Mouse (Mus musculus) kidney, embryonic 16.5 days (tissue): ENCODE measurements around the gene 1700123O20Rik. TPM values are rescaled to one million over a fixed set of nuclear protein-coding genes. Genes with fewer than 3 reads are reported as not detected.

Source experiments
- ATAC-seq: fragments of 200-750 bp; cut with Nextera tagmentation; 2 replicates; pipeline ENCODE4 v1.8.0; 2017; ENCODE audit warnings: moderate TSS enrichment; ENCODE audit not compliant: low FRiP score, low TSS enrichment
- H3K27ac ChIP-seq: fragments of 300-500 bp; sonication (generic); 2 replicates; pipeline ENCODE4 v1.5.1; 2014; ENCODE audit warnings: low read length
- H3K27me3 ChIP-seq: fragments of 300-500 bp; sonication (generic); 2 replicates; pipeline ENCODE4 v1.6.1; 2014; ENCODE audit warnings: low read length, control low read depth, mixed read lengths; ENCODE audit not compliant: insufficient read depth
- H3K36me3 ChIP-seq: fragments of 300-500 bp; sonication (generic); 2 replicates; pipeline ENCODE4 v1.6.1; 2014; ENCODE audit warnings: low read length, control low read depth, mixed read lengths; ENCODE audit not compliant: insufficient read depth
- H3K4me1 ChIP-seq: fragments of 300-500 bp; sonication (generic); 2 replicates; pipeline ENCODE4 v1.6.1; 2014; ENCODE audit warnings: low read length, control low read depth, mixed read lengths; ENCODE audit not compliant: insufficient read depth
- H3K4me2 ChIP-seq: fragments of 300-500 bp; sonication (generic); replicated peaks from 2 replicates; pipeline ENCODE4 v1.6.1; 2014; ENCODE audit warnings: low read depth, low read length
- H3K4me3 ChIP-seq: fragments of 300-500 bp; sonication (generic); 2 replicates; pipeline ENCODE4 v1.5.1; 2014; ENCODE audit warnings: mild to moderate bottlenecking, low read length
- H3K9ac ChIP-seq: fragments of 300-500 bp; sonication (generic); replicated peaks from 2 replicates; pipeline ENCODE4 v1.6.1; 2014; ENCODE audit warnings: low read length
- H3K9me3 ChIP-seq: fragments of 300-500 bp; sonication (generic); 2 replicates; pipeline ENCODE4 v1.6.1; 2016; ENCODE audit warnings: low read length, control low read depth
- WGBS: fragments of 180-500 bp; shearing (Covaris S2); extraction: QIAGEN DNeasy Blood & Tissue Kit; methylation state at CpG from one replicate; pipeline ENCODE4 v1.1.7; 2014; 5-methylcytosine and 5-hydroxymethylcytosine counted together
- polyA plus RNA-seq: library from polyadenylated mRNA; unstranded; fragments of >200 nt; fragmentation: Nextera tagmentation; extraction: Ambion mirVana; gene quantifications from 2 replicates; pipeline ENCODE4 v1.2.1, GENCODE M21; 2015

Gene 1700123O20Rik
- polyA plus RNA-seq, 1 experiment from 2014 or later = 90.4 TPM

GRCm38 (mm10) chr14:54699586-54699985 lies 13.6 kb downstream of the 1700123O20Rik start:
- 28% methylated on average over 3 of the region's 3 CpGs for WGBS
- no peak for ATAC-seq

DNA sequence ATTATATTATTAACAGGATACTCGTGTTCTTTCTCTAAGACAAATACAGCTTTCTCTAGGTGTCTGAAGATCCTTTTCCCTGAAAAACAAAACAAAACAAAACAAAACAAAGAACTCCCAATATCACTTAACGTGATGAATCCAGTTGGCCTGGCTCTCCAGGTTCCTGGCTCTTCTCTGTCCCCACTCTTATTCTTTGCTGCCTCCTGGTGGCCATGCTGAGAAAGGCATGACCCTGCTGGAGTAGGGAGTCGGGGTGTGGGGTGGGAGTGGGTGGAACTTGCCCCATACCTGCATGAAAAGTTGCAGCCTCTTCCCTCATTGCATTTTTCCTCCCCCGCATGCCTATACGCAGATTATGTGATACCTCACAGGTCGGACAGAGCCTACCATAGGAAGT lies 15.3 kb downstream of the 1700123O20Rik start:
- no peak overlapping the region for H3K27ac ChIP-seq
- H3K9ac ChIP-seq = no peak overlapping the region
- no peaks in the 10 kb centered on the region for H3K4me1 ChIP-seq
- no peaks in the 10 kb centered on the region for H3K36me3 ChIP-seq
- H3K27me3 ChIP-seq = no peaks in the 10 kb centered on the region
- H3K4me3 ChIP-seq = no peak overlapping the region
- H3K4me2 ChIP-seq = no peak overlapping the region
- 10% methylated on average over 6 of the region's 6 CpGs for WGBS
- peak; percentile 86 for ATAC-seq
- no peaks in the 10 kb centered on the region for H3K9me3 ChIP-seq

More at GRCm38 (mm10) chr14:54699586-54699985, 13.6 kb downstream of the 1700123O20Rik start:
- no peak overlapping the region for H3K4me3 ChIP-seq
- no peaks in the 10 kb centered on the region for H3K4me1 ChIP-seq
- H3K4me2 ChIP-seq = no peak overlapping the region
- no peaks in the 10 kb centered on the region for H3K36me3 ChIP-seq
- no peak overlapping the region for H3K9ac ChIP-seq
- H3K27ac ChIP-seq = no peak overlapping the region
- no peaks in the 10 kb centered on the region for H3K27me3 ChIP-seq
- no peaks in the 10 kb centered on the region for H3K9me3 ChIP-seq

- H3K4me2 ChIP-seq = no peak overlapping the region
Observed at GRCm38 (mm10) chr14:54703207-54703606, 17.2 kb downstream of the 1700123O20Rik start.

DNA sequence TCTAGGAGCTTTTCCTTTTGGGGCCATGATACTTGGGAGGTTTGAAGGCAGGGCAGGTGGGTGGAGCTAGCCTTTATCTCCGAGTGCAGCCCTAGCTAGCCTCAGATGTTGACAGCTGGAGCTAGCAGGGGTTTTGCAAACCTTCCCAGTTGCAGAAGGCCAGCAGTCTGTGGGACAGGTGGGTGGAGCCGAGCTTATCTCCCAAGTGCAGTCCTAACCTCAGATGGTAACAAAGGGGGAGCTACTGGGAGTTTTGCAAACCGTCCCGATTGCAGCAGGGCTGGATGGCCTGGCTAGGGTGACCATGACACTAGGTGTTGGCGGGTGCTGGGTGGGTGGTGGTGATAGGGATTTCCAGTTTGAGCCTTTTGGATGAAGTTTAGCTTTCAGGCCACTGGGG lies 19.8 kb downstream of the 1700123O20Rik start:
- H3K4me1 ChIP-seq = no peaks in the 10 kb centered on the region
- WGBS = 53% methylated on average over 5 of the region's 5 CpGs
- ATAC-seq = no peak

More at GRCm38 (mm10) chr14:54703207-54703606, 17.2 kb downstream of the 1700123O20Rik start:
- Histone ChIP-seq H3K27ac (no peak overlapping the region), H3K4me3 (no peak overlapping the region), H3K9ac (no peak overlapping the region), H3K27me3 (no peaks in the 10 kb centered on the region), H3K9me3 (no peaks in the 10 kb centered on the region), H3K36me3 (no peaks in the 10 kb centered on the region), H3K4me1 (no peaks in the 10 kb centered on the region)
- no peak for ATAC-seq
- 53% methylated on average over 10 of the region's 10 CpGs for WGBS

GRCm38 (mm10) chr14:54706589-54707320 lies 20.7 kb downstream of the 1700123O20Rik start:
- H3K4me3 ChIP-seq = no peak overlapping the region
- ATAC-seq = no peak
- H3K9ac ChIP-seq = no peak overlapping the region
- no peak overlapping the region for H3K4me2 ChIP-seq
- 47% methylated on average over 17 of the region's 17 CpGs for WGBS
- H3K4me1 ChIP-seq = no peaks in the 10 kb centered on the region
- no peak overlapping the region for H3K27ac ChIP-seq
- no peaks in the 10 kb centered on the region for H3K9me3 ChIP-seq
- no peaks in the 10 kb centered on the region for H3K36me3 ChIP-seq
- H3K27me3 ChIP-seq = no peaks in the 10 kb centered on the region

More for the DNA sequence above, 19.8 kb downstream of the 1700123O20Rik start:
- no peaks in the 10 kb centered on the region for H3K27me3 ChIP-seq
- no peak overlapping the region for H3K4me2 ChIP-seq
- H3K9me3 ChIP-seq = no peaks in the 10 kb centered on the region
- no peak overlapping the region for H3K27ac ChIP-seq
- no peak overlapping the region for H3K9ac ChIP-seq
- H3K36me3 ChIP-seq = no peaks in the 10 kb centered on the region
- no peak overlapping the region for H3K4me3 ChIP-seq

GRCm38 (mm10) chr14:54709054-54709453 lies 23.0 kb downstream of the 1700123O20Rik start:
- Histone ChIP-seq H3K4me2 (no peak overlapping the region), H3K9me3 (no peaks in the 10 kb centered on the region), H3K27ac (no peak overlapping the region), H3K4me3 (no peak overlapping the region), H3K9ac (no peak overlapping the region), H3K4me1 (peaks cover 5% of the 10 kb centered on the region; the same call in 1 of the 2 replicates), H3K27me3 (no peaks in the 10 kb centered on the region), H3K36me3 (no peaks in the 10 kb centered on the region)
- 89% methylated on average over 9 of the region's 9 CpGs for WGBS
- ATAC-seq = no peak

DNA sequence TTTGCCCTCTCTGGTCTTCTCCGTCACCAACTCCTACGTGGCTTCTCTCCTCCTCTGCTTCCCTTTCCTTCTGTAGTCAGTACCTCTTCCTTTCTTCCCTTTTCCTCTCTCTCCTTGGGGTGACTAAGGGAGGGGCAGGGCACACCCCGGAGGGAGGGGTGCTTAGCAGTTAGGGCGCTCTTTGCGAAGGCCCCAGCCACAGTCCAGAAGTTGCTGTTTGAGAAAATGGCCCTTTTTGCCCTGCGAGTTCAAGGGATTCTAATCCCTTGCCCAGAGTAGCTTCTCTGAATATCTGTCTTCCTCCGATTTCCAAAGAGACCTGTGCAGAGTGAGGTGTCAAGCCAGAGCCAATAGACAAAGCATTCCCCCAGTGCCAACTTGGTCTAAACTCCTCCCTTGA lies 26.1 kb downstream of the 1700123O20Rik start, which contains the start of gene Cebpe:
Gene Cebpe (minus strand): TSS at position 101 of the 400 bp plus-strand sequence.
- no peak for ATAC-seq
- Histone ChIP-seq H3K9ac (no peak within 1 kb of the TSS), H3K27ac (no peak within 1 kb of the TSS)

GRCm38 (mm10) chr14:54712861-54713260 lies 26.8 kb downstream of the 1700123O20Rik start:
- no peaks in the 10 kb centered on the region for H3K36me3 ChIP-seq
- no peak for ATAC-seq
- no peak overlapping the region for H3K4me3 ChIP-seq
- WGBS = 43% methylated on average over 8 of the region's 8 CpGs
- no peak overlapping the region for H3K4me2 ChIP-seq
- no peak overlapping the region for H3K9ac ChIP-seq
- H3K27ac ChIP-seq = no peak overlapping the region
- no peaks in the 10 kb centered on the region for H3K9me3 ChIP-seq
- H3K27me3 ChIP-seq = no peaks in the 10 kb centered on the region
- peaks cover 5% of the 10 kb centered on the region; the same call in 1 of the 2 replicates for H3K4me1 ChIP-seq

More for the DNA sequence above, 26.1 kb downstream of the 1700123O20Rik start, which contains the start of gene Cebpe:
- no peaks in the 10 kb centered on the region for H3K9me3 ChIP-seq
- H3K4me1 ChIP-seq = peaks cover 5% of the 10 kb centered on the region; the same call in 1 of the 2 replicates
- H3K4me2 ChIP-seq = no peak within 1 kb of the TSS
- no peak within 1 kb of the TSS for H3K4me3 ChIP-seq
- no peaks in the 10 kb centered on the region for H3K36me3 ChIP-seq
- WGBS = 86% methylated on average over 7 of the region's 7 CpGs
- no peaks in the 10 kb centered on the region for H3K27me3 ChIP-seq

- Histone ChIP-seq H3K9me3 (no peaks in the 10 kb centered on the region), H3K4me3 (peak overlapping the region; percentile 36), H3K9ac (no peak overlapping the region), H3K4me2 (peak overlapping the region; percentile 59), H3K27ac (no peak overlapping the region), H3K4me1 (peaks cover 5% of the 10 kb centered on the region; the same call in 1 of the 2 replicates), H3K36me3 (no peaks in the 10 kb centered on the region), H3K27me3 (no peaks in the 10 kb centered on the region)
- 0% methylated on average over 13 of the region's 13 CpGs for WGBS
- ATAC-seq = peak; percentile 72; the same call in 1 of the 2 replicates
Observed at GRCm38 (mm10) chr14:54714121-54714520, 28.1 kb downstream of the 1700123O20Rik start.

- no peaks in the 10 kb centered on the region for H3K9me3 ChIP-seq
- H3K4me2 ChIP-seq = peak overlapping the region; percentile 59
- peak overlapping the region; percentile 36 for H3K4me3 ChIP-seq
- no peaks in the 10 kb centered on the region for H3K36me3 ChIP-seq
- peaks cover 5% of the 10 kb centered on the region; the same call in 1 of the 2 replicates for H3K4me1 ChIP-seq
- H3K27me3 ChIP-seq = no peaks in the 10 kb centered on the region
- peak; percentile 53 for ATAC-seq
- 2% methylated on average over 15 of the region's 15 CpGs for WGBS
- 0 out of 2 replicates have a peak overlapping the region, but pooled peaks have one; percentile 2 for H3K9ac ChIP-seq
- H3K27ac ChIP-seq = no peak overlapping the region
Observed at GRCm38 (mm10) chr14:54714617-54715081, 28.6 kb downstream of the 1700123O20Rik start.
